Mouse (Mus musculus) embryonic facial prominence, embryonic 14.5 days (tissue): Measurements from ENCODE around the gene Sdf2l1. TPM values are rescaled to one million over a fixed set of nuclear protein-coding genes. Genes with fewer than 3 reads are reported as not detected.
A peak's percentile ranks its signal among the peaks of the same experiment; 100 is the strongest.

Experiments used
- ATAC-seq: fragments of 200-750 bp; cut with Nextera tagmentation; 2 replicates; pipeline ENCODE4 v1.8.0; 2017; ENCODE audit warnings: low read depth, moderate number of reproducible peaks, moderate TSS enrichment
- DNase-seq: peaks from one replicate; pipeline ENCODE4 v3.0.0-alpha.2; 2015; ENCODE audit warnings: low spot score
- H3K27ac ChIP-seq: fragments of 300-500 bp; sonication (generic); replicated peaks from 2 replicates; pipeline ENCODE4 v1.5.1; 2014; ENCODE audit warnings: low read depth, mild to moderate bottlenecking, low read length, moderate library complexity
- H3K27me3 ChIP-seq: fragments of 300-500 bp; sonication (generic); replicated peaks from 2 replicates; pipeline ENCODE4 v1.6.1; 2014; ENCODE audit warnings: low read length; ENCODE audit not compliant: control insufficient read depth, insufficient read depth
- H3K36me3 ChIP-seq: fragments of 300-500 bp; sonication (generic); 2 replicates; pipeline ENCODE4 v1.6.1; 2014; ENCODE audit warnings: low read length, mixed read lengths; ENCODE audit not compliant: control insufficient read depth, insufficient read depth
- H3K4me1 ChIP-seq: fragments of 300-500 bp; sonication (generic); 2 replicates; pipeline ENCODE4 v1.6.1; 2014; ENCODE audit warnings: antibody characterized with exemption, low read length; ENCODE audit not compliant: control insufficient read depth, insufficient read depth
- H3K4me2 ChIP-seq: fragments of 300-500 bp; sonication (generic); 2 replicates; pipeline ENCODE4 v1.6.1; 2014; ENCODE audit warnings: low read depth, mild to moderate bottlenecking, low read length, moderate library complexity, mixed read lengths
- H3K4me3 ChIP-seq: fragments of 300-500 bp; sonication (generic); 2 replicates; pipeline ENCODE4 v1.5.1; 2014; ENCODE audit warnings: low read depth, mild to moderate bottlenecking, low read length
- H3K9ac ChIP-seq: fragments of 300-500 bp; sonication (generic); 2 replicates; pipeline ENCODE4 v1.6.1; 2014; ENCODE audit warnings: low read depth, mild to moderate bottlenecking, low read length, moderate library complexity, mixed read lengths
- H3K9me3 ChIP-seq: fragments of 300-500 bp; sonication (generic); 2 replicates; pipeline ENCODE4 v1.6.1; 2016; ENCODE audit warnings: low read length; ENCODE audit not compliant: control insufficient read depth
- WGBS: fragments of 180-500 bp; shearing (Covaris S2); extraction: QIAGEN DNeasy Blood & Tissue Kit; methylation state at CpG from one replicate; pipeline ENCODE4 v1.1.7; 2014; 5-methylcytosine and 5-hydroxymethylcytosine counted together
- microRNA counts: library from miRNA; unstranded; fragments of <30 nt; microRNA quantifications from one replicate; lab custom pipeline; 2017
- microRNA-seq: library from miRNA; unstranded; fragments of <30 nt; microRNA quantifications from one replicate; pipeline ENCODE4, GENCODE M21; 2016; ENCODE audit warnings: borderline number of aligned reads
- polyA plus RNA-seq: library from polyadenylated mRNA; unstranded; fragments of >200 nt; fragmentation: Nextera tagmentation; extraction: Ambion mirVana; gene quantifications from 2 replicates; pipeline ENCODE4 v1.2.1, GENCODE M21; 2014

The Sdf2l1 gene
- polyA plus RNA-seq, 1 experiment from 2014 or later, result 47.8 TPM

DNA sequence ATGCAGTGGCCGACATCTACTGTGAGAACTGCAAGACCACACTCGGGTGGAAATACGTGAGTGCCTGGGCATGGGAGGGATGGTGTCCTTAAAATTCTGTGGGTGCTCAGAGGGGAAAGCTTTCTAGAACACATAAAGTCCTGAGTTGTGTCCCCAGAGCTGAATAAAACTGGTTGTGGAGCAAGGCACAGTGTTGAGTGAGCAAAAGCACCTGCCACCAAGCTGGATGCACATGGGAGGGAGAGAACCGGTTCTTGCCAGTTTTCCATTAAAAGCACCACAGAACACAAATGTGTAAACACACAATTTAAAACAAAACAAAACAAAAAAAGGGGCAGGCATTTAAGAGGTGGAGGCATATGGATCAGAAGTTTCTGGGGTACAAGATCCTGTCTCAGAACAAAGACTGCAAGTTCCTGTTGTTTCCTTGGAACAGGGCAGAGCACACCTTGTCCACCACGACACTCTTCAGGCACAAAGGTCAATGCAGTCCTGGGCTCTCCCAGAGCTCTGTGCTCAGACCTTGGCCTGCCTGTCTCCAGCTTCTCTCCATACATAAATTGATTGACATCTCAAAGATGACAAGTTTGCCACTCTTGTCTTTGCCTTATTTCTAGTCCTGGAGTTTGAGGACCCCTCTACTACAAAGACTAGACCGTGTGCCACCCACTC is 49.9 kb downstream of the Sdf2l1 start:
- 86% methylated on average over 6 of the region's 6 CpGs for WGBS

More for the DNA sequence above, 49.9 kb downstream of the Sdf2l1 start:
- DNase-seq, result no peak
- Histone ChIP-seq H3K9me3 (no peaks in the 10 kb centered on the region), H3K4me1 (no peaks in the 10 kb centered on the region), H3K27me3 (no peaks in the 10 kb centered on the region), H3K4me3 (no peak overlapping the region), H3K9ac (no peak overlapping the region), H3K4me2 (no peak overlapping the region), H3K27ac (no peak overlapping the region), H3K36me3 (peaks cover 64% of the 10 kb centered on the region)
- ATAC-seq, result no peak

MicroRNAs within 50 kb of the gene (microRNA counts, 519-probe panel; counts per million panel counts)
- microRNA mmu-miR-130b (lab: Ali Mortazavi, UCI) (3,481 counts per million, percentile 82 among the panel's probes with 10 or more counts), microRNA mmu-miR-301b (lab: Ali Mortazavi, UCI) (2,248 counts per million, percentile 33 among the panel's probes with 10 or more counts)

Small RNAs within 50 kb of the gene (microRNA-seq; reads per million reads assigned to microRNA genes)
- gene Mir130b (4,071 reads per million, percentile 88 among the genes with 10 or more reads in this experiment), gene Mir301b (64.5 reads per million, percentile 48 among the genes with 10 or more reads in this experiment)

Other genes starting within 250 kb of the Sdf2l1 start
- gene Ppm1f, start 235.9 kb downstream of the Sdf2l1 start, polyA plus RNA-seq, result 21.6 and 23.9 TPM in 2 replicates
- gene Mapk1, start 149.0 kb downstream of the Sdf2l1 start, polyA plus RNA-seq, result 180 and 182 TPM in 2 replicates
- 29.6 and 36.5 TPM in 2 replicates for gene Ypel1, start 62.7 kb downstream of the Sdf2l1 start, polyA plus RNA-seq
- gene Ppil2, start 21.1 kb downstream of the Sdf2l1 start, polyA plus RNA-seq, result 101 and 117 TPM in 2 replicates
- gene 2610318N02Rik, start 7.2 kb downstream of the Sdf2l1 start, polyA plus RNA-seq, result 16.9 and 24.4 TPM in 2 replicates
- gene Ydjc, start 12.2 kb upstream of the Sdf2l1 start, polyA plus RNA-seq, result 13.3 and 15.1 TPM in 2 replicates
- 0.60 and 0.94 TPM in 2 replicates for gene Ccdc116, start 14.8 kb upstream of the Sdf2l1 start, polyA plus RNA-seq
- gene Ube2l3, start 70.3 kb upstream of the Sdf2l1 start, polyA plus RNA-seq, result 301 and 303 TPM in 2 replicates
- 0.17 and 0.34 TPM in 2 replicates for gene Rimbp3, start 76.2 kb upstream of the Sdf2l1 start, polyA plus RNA-seq
- gene Hic2, start 101.2 kb upstream of the Sdf2l1 start, polyA plus RNA-seq, result 3.0 and 3.5 TPM in 2 replicates
- gene Tmem191c, start 143.7 kb upstream of the Sdf2l1 start, polyA plus RNA-seq, result 6.2 and 10.0 TPM in 2 replicates
- 1.4 and 2.2 TPM in 2 replicates for gene Serpind1, start 199.0 kb upstream of the Sdf2l1 start, polyA plus RNA-seq